Mouse (Mus musculus): ENCODE measurements around the gene Ppp2r5c.

- TF ChIP-seq CTCF (IDR thresholded peaks at IDR 0.05; ENCODE audit: low read depth, low read length) (no peak), POLR2A (IDR thresholded peaks at IDR 0.05; ENCODE audit: extremely low read depth, insufficient read depth, low read length) (no peak)
Measured at GRCm38 (mm10) chr12:110448767-110449166, 1.8 kb downstream of the Ppp2r5c start.
